Mouse (Mus musculus) embryonic facial prominence, embryonic 11.5 days (tissue): Measurements from ENCODE around the gene Erbb3. TPM values are rescaled to one million over a fixed set of nuclear protein-coding genes. Genes with fewer than 3 reads are reported as not detected.
"Not testable (repeated sequence)": the region's sequence is repeated elsewhere in the genome, so short reads cannot be mapped to it uniquely, and the experiment has no call there.

Source experiments
- ATAC-seq: fragments of 200-750 bp; cut with Nextera tagmentation; replicated peaks from 2 replicates; pipeline ENCODE4 v1.8.0; 2017; ENCODE audit warnings: low read depth; ENCODE audit not compliant: insufficient number of reproducible peaks, low FRiP score, low TSS enrichment
- DNase-seq: peaks from one replicate; pipeline ENCODE4 v3.0.0-alpha.2; 2015; ENCODE audit warnings: low spot score
- H3K27ac ChIP-seq: fragments of 300-500 bp; sonication (generic); replicated peaks from 2 replicates; pipeline ENCODE4 v1.5.1; 2014; ENCODE audit warnings: mild to moderate bottlenecking, low read depth, low read length, control low read depth
- H3K27me3 ChIP-seq: fragments of 300-500 bp; sonication (generic); 2 replicates; pipeline ENCODE4 v1.6.1; 2014; ENCODE audit warnings: mild to moderate bottlenecking, low read length, moderate library complexity, mixed read lengths; ENCODE audit not compliant: control insufficient read depth, insufficient read depth
- H3K36me3 ChIP-seq: fragments of 300-500 bp; sonication (generic); replicated peaks from 2 replicates; pipeline ENCODE4 v1.6.1; 2014; ENCODE audit warnings: low read depth, mild to moderate bottlenecking, low read length, moderate library complexity, mixed read lengths; ENCODE audit not compliant: control insufficient read depth, insufficient read depth
- H3K4me1 ChIP-seq: fragments of 300-500 bp; sonication (generic); 2 replicates; pipeline ENCODE4 v1.6.1; 2014; ENCODE audit warnings: low read length, mixed read lengths; ENCODE audit not compliant: control insufficient read depth, insufficient read depth
- H3K4me2 ChIP-seq: fragments of 300-500 bp; sonication (generic); 2 replicates; pipeline ENCODE4 v1.6.1; 2014; ENCODE audit warnings: low read depth, mild to moderate bottlenecking, control low read depth, low read length, moderate library complexity
- H3K4me3 ChIP-seq: fragments of 300-500 bp; sonication (generic); 2 replicates; pipeline ENCODE4 v1.5.1; 2014; ENCODE audit warnings: low read depth, low read length, control low read depth
- H3K9ac ChIP-seq: fragments of 300-500 bp; sonication (generic); replicated peaks from 2 replicates; pipeline ENCODE4 v1.6.1; 2014; ENCODE audit warnings: mild to moderate bottlenecking, control low read depth, low read length
- H3K9me3 ChIP-seq: fragments of 300-500 bp; sonication (generic); replicated peaks from 2 replicates; pipeline ENCODE4 v1.6.1; 2016; ENCODE audit warnings: mild to moderate bottlenecking, low read length, inconsistent platforms, mixed read lengths; ENCODE audit not compliant: control insufficient read depth
- WGBS: fragments of 180-500 bp; shearing (Covaris S2); extraction: QIAGEN DNeasy Blood & Tissue Kit; methylation state at CpG from one replicate; pipeline ENCODE4 v1.1.7; 2014; 5-methylcytosine and 5-hydroxymethylcytosine counted together
- polyA plus RNA-seq: library from polyadenylated mRNA; unstranded; fragments of >200 nt; fragmentation: Nextera tagmentation; extraction: Ambion mirVana; gene quantifications from 2 replicates; pipeline ENCODE4 v1.2.1, GENCODE M21; 2014

Gene Erbb3
- polyA plus RNA-seq, 1 experiment from 2014 or later, result 10.6 TPM

DNA sequence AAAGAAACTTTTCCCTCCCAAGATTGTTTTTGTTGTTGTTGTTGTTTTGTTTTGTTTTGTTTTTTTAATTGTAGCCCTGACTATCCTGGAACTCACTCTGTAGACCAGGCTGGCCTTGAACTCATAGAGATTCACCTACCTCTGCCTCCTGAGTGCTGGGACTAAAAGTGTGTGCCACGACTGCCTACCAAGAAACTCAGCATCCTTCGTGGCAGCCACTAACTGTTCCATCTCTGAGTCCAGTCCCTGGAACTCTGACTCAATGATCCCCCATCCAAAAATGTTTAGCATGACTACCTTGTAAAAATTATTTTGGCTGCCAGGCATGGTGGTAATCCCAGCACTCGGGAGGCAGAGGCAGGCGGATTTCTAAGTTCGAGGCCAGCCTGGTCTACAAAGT is 29.7 kb upstream of the Erbb3 start:
- H3K4me1 ChIP-seq, H3K9ac ChIP-seq, H3K36me3 ChIP-seq, H3K27ac ChIP-seq, H3K9me3 ChIP-seq, H3K4me3 ChIP-seq, ATAC-seq, H3K27me3 ChIP-seq, DNase-seq, H3K4me2 ChIP-seq: not testable (repeated sequence)
- 92% methylated on average over 5 of the region's 5 CpGs for whole genome bisulfite sequencing

DNA sequence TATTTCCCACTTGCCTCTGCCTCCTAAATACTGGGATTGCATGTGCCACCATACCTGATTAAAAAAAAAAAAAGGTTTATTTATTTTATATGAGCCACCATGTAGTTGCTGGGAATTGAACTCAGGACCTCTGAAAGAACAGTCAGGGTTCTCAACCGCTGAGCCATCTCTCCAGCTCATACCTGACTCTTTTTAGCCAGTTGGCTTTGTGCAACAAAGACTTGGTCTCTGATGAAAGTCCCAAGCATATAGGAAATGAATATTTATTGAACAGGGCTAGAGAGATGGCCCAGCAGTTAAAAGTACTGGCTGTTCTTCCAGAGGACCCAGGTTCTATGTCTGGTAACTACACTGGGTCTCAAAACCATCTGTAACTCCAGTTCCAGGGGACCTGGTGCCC is 29.1 kb upstream of the Erbb3 start:
- no peak for DNase-seq
- no peaks in the 10 kb centered on the region for H3K27me3 ChIP-seq

GRCm38 (mm10) chr10:128615798-128616448 is 26.5 kb upstream of the Erbb3 start:
- not testable (repeated sequence) for H3K9ac ChIP-seq, H3K4me2 ChIP-seq, H3K36me3 ChIP-seq, H3K4me3 ChIP-seq, ATAC-seq, H3K9me3 ChIP-seq, DNase-seq, H3K27ac ChIP-seq, H3K27me3 ChIP-seq, H3K4me1 ChIP-seq
- 87% methylated on average over 5 of the region's 7 CpGs for WGBS

More for the DNA sequence above, 29.1 kb upstream of the Erbb3 start:
- H3K4me2 ChIP-seq, result no peak overlapping the region
- 88% methylated on average over 1 of the region's 1 CpGs for WGBS
- no peak overlapping the region for H3K9ac ChIP-seq
- no peaks in the 10 kb centered on the region for H3K9me3 ChIP-seq
- no peaks in the 10 kb centered on the region for H3K4me1 ChIP-seq
- ATAC-seq, result no peak
- no peaks in the 10 kb centered on the region; the same call in 1 of the 2 replicates for H3K36me3 ChIP-seq
- no peak overlapping the region for H3K4me3 ChIP-seq
- H3K27ac ChIP-seq, result no peak overlapping the region

- Histone ChIP-seq H3K27ac (no peak overlapping the region), H3K9me3 (no peaks in the 10 kb centered on the region), H3K4me3 (no peak overlapping the region), H3K36me3 (no peaks in the 10 kb centered on the region), H3K4me2 (no peak overlapping the region), H3K4me1 (no peaks in the 10 kb centered on the region), H3K27me3 (no peaks in the 10 kb centered on the region), H3K9ac (no peak overlapping the region)
- ATAC-seq (no peak), DNase-seq (no peak)
- 59% methylated on average over 3 of the region's 3 CpGs for WGBS
Measured at GRCm38 (mm10) chr10:128614934-128615333, 25.5 kb upstream of the Erbb3 start.

DNA sequence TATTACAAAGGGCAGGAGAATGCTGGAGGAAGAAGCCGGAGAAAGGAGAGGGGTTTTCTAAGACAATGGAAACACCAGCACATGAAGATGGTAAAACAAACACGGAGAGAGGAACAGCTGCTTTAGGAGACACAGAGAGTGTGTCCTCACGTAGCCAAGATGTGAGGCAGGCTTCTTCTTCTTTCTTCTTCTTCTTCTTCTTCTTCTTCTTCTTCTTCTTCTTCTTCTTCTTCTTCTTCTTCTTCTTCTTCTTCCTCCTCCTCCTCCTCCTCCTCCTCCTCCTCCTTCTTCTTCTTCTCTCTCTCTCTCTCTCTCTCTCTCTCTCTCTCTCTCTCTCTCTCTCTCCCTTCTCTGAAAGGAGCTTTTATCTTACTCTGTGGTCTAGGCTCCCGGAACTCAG is 24.4 kb upstream of the Erbb3 start:
- ATAC-seq, H3K4me3 ChIP-seq, H3K27me3 ChIP-seq, H3K4me2 ChIP-seq, H3K4me1 ChIP-seq, H3K36me3 ChIP-seq, H3K9ac ChIP-seq, DNase-seq, H3K9me3 ChIP-seq, H3K27ac ChIP-seq: not testable (repeated sequence)
- WGBS, result 62% methylated on average over 4 of the region's 4 CpGs

DNA sequence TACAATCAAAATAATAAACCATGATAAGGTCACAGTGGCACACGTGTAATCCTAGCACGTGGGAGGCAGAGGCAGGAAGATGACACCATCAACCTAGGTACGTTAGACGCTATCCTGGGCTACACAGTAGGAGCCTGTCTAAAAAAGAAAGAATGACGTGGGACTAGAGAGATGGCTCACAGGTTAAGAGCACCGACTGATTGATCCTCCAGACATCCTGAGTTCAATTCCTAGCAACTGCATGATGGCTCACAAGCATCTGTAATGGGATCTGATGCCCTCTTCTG is 23.6 kb upstream of the Erbb3 start:
- Histone ChIP-seq H3K4me3 (no peak overlapping the region), H3K27me3 (no peaks in the 10 kb centered on the region), H3K9ac (no peak overlapping the region), H3K4me2 (no peak overlapping the region), H3K36me3 (no peaks in the 10 kb centered on the region), H3K4me1 (no peaks in the 10 kb centered on the region), H3K9me3 (no peaks in the 10 kb centered on the region), H3K27ac (no peak overlapping the region)
- 35% methylated on average over 6 of the region's 6 CpGs for WGBS
- DNase-seq (no peak), ATAC-seq (no peak)

DNA sequence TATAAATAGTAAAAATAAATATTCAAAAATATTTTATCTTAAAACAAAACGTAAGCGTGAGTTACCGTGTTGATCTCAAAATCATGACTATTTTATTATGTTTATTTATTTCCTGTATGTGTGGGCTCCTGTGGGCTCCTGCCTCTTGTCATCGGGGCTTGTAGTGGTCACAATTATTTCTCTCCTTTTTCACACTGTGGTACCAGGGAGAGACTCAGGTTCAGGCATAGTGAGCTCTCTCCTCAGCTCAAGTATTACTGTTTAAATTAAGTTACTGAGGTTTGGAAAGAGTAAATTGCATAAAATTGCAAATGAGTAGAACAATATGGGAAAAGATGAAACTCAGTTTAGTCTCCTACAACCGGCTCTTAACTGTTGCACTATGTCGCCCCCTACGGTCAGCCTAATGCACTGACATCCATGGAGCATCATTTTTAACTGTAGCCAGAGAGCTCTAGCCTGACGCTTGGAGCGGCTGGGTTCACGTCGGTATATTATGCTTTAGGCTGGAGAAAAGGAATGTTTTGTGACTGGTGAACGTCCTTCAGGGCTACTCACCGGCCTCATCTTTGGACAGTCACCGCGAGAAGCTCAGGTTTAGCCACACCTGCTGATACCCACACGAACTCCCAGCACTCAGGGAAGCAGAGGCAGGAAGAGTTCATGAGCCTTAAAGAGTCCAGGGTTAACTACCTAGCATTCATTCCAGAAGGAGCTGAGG is 23.1 kb upstream of the Erbb3 start:
- 15% methylated on average over 16 of the region's 16 CpGs for WGBS
- Histone ChIP-seq H3K36me3 (no peaks in the 10 kb centered on the region), H3K27me3 (no peaks in the 10 kb centered on the region), H3K9me3 (no peaks in the 10 kb centered on the region), H3K9ac (no peak overlapping the region), H3K4me3 (no peak overlapping the region), H3K27ac (no peak overlapping the region), H3K4me1 (no peaks in the 10 kb centered on the region), H3K4me2 (no peak overlapping the region)
- no peak; the same call in 1 of the 2 replicates for ATAC-seq
- peak; percentile 90 for DNase-seq

DNA sequence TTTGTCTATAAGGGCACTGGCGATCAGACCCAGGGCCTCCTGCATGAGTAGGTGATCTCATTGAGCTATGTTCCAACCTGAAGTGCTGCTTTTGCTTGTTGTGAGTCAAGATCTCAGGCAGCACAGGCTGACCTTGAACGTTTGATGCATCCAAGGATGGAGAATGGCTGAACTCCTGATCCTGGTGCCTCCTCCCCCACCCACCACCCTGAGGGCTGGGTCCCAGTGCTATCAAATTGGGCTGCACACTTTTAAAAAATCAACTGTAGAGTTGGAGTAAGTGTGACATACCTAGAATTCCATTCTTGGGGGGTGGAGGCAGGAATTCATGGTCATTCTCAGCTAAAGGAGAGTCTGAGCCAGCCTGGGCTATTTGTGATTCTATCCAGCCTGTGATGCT is 17.0 kb upstream of the Erbb3 start:
- H3K4me1 ChIP-seq, result no peaks in the 10 kb centered on the region

More for the DNA sequence above, 17.0 kb upstream of the Erbb3 start:
- Histone ChIP-seq H3K27me3 (no peaks in the 10 kb centered on the region), H3K36me3 (no peaks in the 10 kb centered on the region), H3K27ac (no peak overlapping the region), H3K9me3 (no peaks in the 10 kb centered on the region), H3K9ac (no peak overlapping the region), H3K4me3 (no peak overlapping the region), H3K4me2 (no peak overlapping the region)
- ATAC-seq (no peak), DNase-seq (no peak)
- WGBS, result 44% methylated on average over 2 of the region's 2 CpGs
